Mouse (Mus musculus): ENCODE data around the gene Gbx1. TPM values are rescaled to one million over a fixed set of nuclear protein-coding genes. Genes with fewer than 3 reads are reported as not detected.
"Not testable (repeated sequence)": the region's sequence is repeated elsewhere in the genome, so short reads cannot be mapped to it uniquely, and the experiment has no call there.

Gbx1 gene
- not detected in 2 replicates for polyA plus RNA-seq (2016; fragmentation: Nextera tagmentation; extraction: Ambion mirVana)

- Histone ChIP-seq H3K4me2 (peak within 1 kb of the TSS; percentile 63), H3K36me3 (no peaks in the 10 kb centered on the region), H3K4me1 (peaks cover 11% of the 10 kb centered on the region; the same call in 1 of the 2 replicates), H3K4me3 (peak within 1 kb of the TSS; percentile 42), H3K27ac (no peak within 1 kb of the TSS), H3K9me3 (replicated peaks) (no peaks in the 10 kb centered on the region), H3K27me3 (replicated peaks) (peaks cover 98% of the 10 kb centered on the region), H3K9ac (no peak within 1 kb of the TSS)
- WGBS (ENCODE audit: insufficient replicate concordance): under 1% methylated on average over 48 of the region's 49 CpGs
- ATAC-seq: no peak
Observed at GRCm38 (mm10) chr5:24526889-24527230, at the start of gene Gbx1. Gene Gbx1 (minus strand): TSS chr5:24527202.

- H3K4me2 ChIP-seq: peak overlapping the region; percentile 89
- peak overlapping the region; percentile 77 for H3K9ac ChIP-seq
- ATAC-seq: peak; percentile 25
- H3K4me3 ChIP-seq: peak overlapping the region; percentile 75
- peaks cover 41% of the 10 kb centered on the region for H3K36me3 ChIP-seq
- no peaks in the 10 kb centered on the region for H3K9me3 ChIP-seq (replicated peaks)
- H3K27me3 ChIP-seq (replicated peaks): no peaks in the 10 kb centered on the region
- under 1% methylated on average over 32 of the region's 32 CpGs for WGBS (ENCODE audit: insufficient replicate concordance)
- peaks cover 22% of the 10 kb centered on the region for H3K4me1 ChIP-seq
- H3K27ac ChIP-seq: peak overlapping the region; percentile 83
Observed at GRCm38 (mm10) chr5:24576801-24577182, 49.8 kb upstream of the Gbx1 start.

GRCm38 (mm10) chr5:24575948-24576347 lies 48.9 kb upstream of the Gbx1 start:
- WGBS (ENCODE audit: insufficient replicate concordance): 79% methylated on average over 1 of the region's 1 CpGs
- Histone ChIP-seq H3K27me3 (replicated peaks) (no peaks in the 10 kb centered on the region), H3K4me1 (peaks cover 22% of the 10 kb centered on the region), H3K27ac (no peak overlapping the region), H3K9ac (peak overlapping the region; percentile 77), H3K36me3 (peaks cover 49% of the 10 kb centered on the region), H3K4me3 (peak overlapping the region; percentile 75), H3K9me3 (replicated peaks) (no peaks in the 10 kb centered on the region), H3K4me2 (peak overlapping the region; percentile 89)
- no peak for ATAC-seq

- Histone ChIP-seq H3K4me1 (no peaks in the 10 kb centered on the region), H3K27me3 (replicated peaks) (peaks cover 35% of the 10 kb centered on the region), H3K4me2 (no peak within 1 kb of the TSS), H3K9ac (no peak within 1 kb of the TSS), H3K4me3 (no peak within 1 kb of the TSS), H3K9me3 (replicated peaks) (no peaks in the 10 kb centered on the region), H3K27ac (no peak within 1 kb of the TSS), H3K36me3 (no peaks in the 10 kb centered on the region)
- no peak for ATAC-seq
- WGBS (ENCODE audit: insufficient replicate concordance): 58% methylated on average over 2 of the region's 2 CpGs
Observed at GRCm38 (mm10) chr5:24556709-24557108, 29.7 kb upstream of the Gbx1 start, which contains the start of gene 4931409K22Rik. Gene 4931409K22Rik (minus strand): TSS chr5:24556809.

GRCm38 (mm10) chr5:24555335-24555734 lies 28.3 kb upstream of the Gbx1 start:
- not testable (repeated sequence) for H3K9me3 ChIP-seq (replicated peaks); H3K27ac ChIP-seq; ATAC-seq; H3K36me3 ChIP-seq; H3K9ac ChIP-seq; H3K4me2 ChIP-seq; H3K4me3 ChIP-seq; H3K4me1 ChIP-seq
- peaks cover 49% of the 10 kb centered on the region for H3K27me3 ChIP-seq (replicated peaks)
- 73% methylated on average over 7 of the region's 7 CpGs for WGBS (ENCODE audit: insufficient replicate concordance)

GRCm38 (mm10) chr5:24553621-24554244 lies 26.7 kb upstream of the Gbx1 start:
- Histone ChIP-seq H3K4me2 (no peak overlapping the region), H3K4me1 (0 out of 2 replicates have a peak, but pooled peaks cover 7% of the 10 kb centered on the region), H3K9ac (no peak overlapping the region), H3K27me3 (replicated peaks) (peaks cover 65% of the 10 kb centered on the region), H3K27ac (no peak overlapping the region), H3K4me3 (no peak overlapping the region), H3K9me3 (replicated peaks) (no peaks in the 10 kb centered on the region), H3K36me3 (no peaks in the 10 kb centered on the region)
- WGBS (ENCODE audit: insufficient replicate concordance): 55% methylated on average over 5 of the region's 5 CpGs
- no peak for ATAC-seq

- no peak for ATAC-seq
- no peak overlapping the region for H3K27ac ChIP-seq
- no peak overlapping the region for H3K4me3 ChIP-seq
- H3K9me3 ChIP-seq (replicated peaks): no peaks in the 10 kb centered on the region
- H3K4me1 ChIP-seq: 0 out of 2 replicates have a peak, but pooled peaks cover 7% of the 10 kb centered on the region
- peak overlapping the region; percentile 13; the same call in 1 of the 2 replicates for H3K4me2 ChIP-seq
- H3K9ac ChIP-seq: no peak overlapping the region
- H3K36me3 ChIP-seq: no peaks in the 10 kb centered on the region
- peaks cover 83% of the 10 kb centered on the region for H3K27me3 ChIP-seq (replicated peaks)
- 26% methylated on average over 2 of the region's 2 CpGs for WGBS (ENCODE audit: insufficient replicate concordance)
Observed at GRCm38 (mm10) chr5:24551317-24551688, 24.3 kb upstream of the Gbx1 start.

- H3K4me3 ChIP-seq: no peak overlapping the region
- WGBS (ENCODE audit: insufficient replicate concordance): 27% methylated on average over 26 of the region's 26 CpGs
Observed at GRCm38 (mm10) chr5:24550598-24551316, 23.8 kb upstream of the Gbx1 start.

GRCm38 (mm10) chr5:24542643-24543042 lies 15.6 kb upstream of the Gbx1 start:
- Histone ChIP-seq H3K9me3 (replicated peaks) (no peaks in the 10 kb centered on the region), H3K27ac (no peak overlapping the region), H3K36me3 (no peaks in the 10 kb centered on the region), H3K4me2 (no peak overlapping the region), H3K27me3 (replicated peaks) (peaks cover 59% of the 10 kb centered on the region), H3K4me1 (0 out of 2 replicates have a peak, but pooled peaks cover 3% of the 10 kb centered on the region), H3K9ac (no peak overlapping the region), H3K4me3 (no peak overlapping the region)
- 56% methylated on average over 7 of the region's 7 CpGs for WGBS (ENCODE audit: insufficient replicate concordance)
- ATAC-seq: no peak

More at GRCm38 (mm10) chr5:24550598-24551316, 23.8 kb upstream of the Gbx1 start:
- peak overlapping the region; percentile 13 for H3K4me2 ChIP-seq
- no peak overlapping the region for H3K27ac ChIP-seq
- H3K9me3 ChIP-seq (replicated peaks): no peaks in the 10 kb centered on the region
- no peaks in the 10 kb centered on the region for H3K36me3 ChIP-seq
- peaks cover 88% of the 10 kb centered on the region for H3K27me3 ChIP-seq (replicated peaks)
- 0 out of 2 replicates have a peak, but pooled peaks cover 7% of the 10 kb centered on the region for H3K4me1 ChIP-seq
- no peak for ATAC-seq
- no peak overlapping the region for H3K9ac ChIP-seq

GRCm38 (mm10) chr5:24541144-24541569 lies 14.2 kb upstream of the Gbx1 start:
- H3K4me3 ChIP-seq: no peak overlapping the region
- H3K27me3 ChIP-seq (replicated peaks): peaks cover 60% of the 10 kb centered on the region
- H3K9me3 ChIP-seq (replicated peaks): no peaks in the 10 kb centered on the region
- H3K27ac ChIP-seq: no peak overlapping the region
- 20% methylated on average over 6 of the region's 6 CpGs for WGBS (ENCODE audit: insufficient replicate concordance)
- no peak overlapping the region for H3K9ac ChIP-seq
- no peak for ATAC-seq
- H3K4me1 ChIP-seq: 0 out of 2 replicates have a peak, but pooled peaks cover 3% of the 10 kb centered on the region
- 0 out of 2 replicates have a peak overlapping the region, but pooled peaks have one; percentile 28 for H3K4me2 ChIP-seq
- H3K36me3 ChIP-seq: no peaks in the 10 kb centered on the region

- Histone ChIP-seq H3K9me3 (replicated peaks) (no peaks in the 10 kb centered on the region), H3K4me1 (0 out of 2 replicates have a peak, but pooled peaks cover 3% of the 10 kb centered on the region), H3K4me3 (no peak within 1 kb of the TSS), H3K4me2 (peak within 1 kb of the TSS; percentile 28; the same call in 1 of the 2 replicates), H3K27ac (no peak within 1 kb of the TSS), H3K36me3 (no peaks in the 10 kb centered on the region), H3K27me3 (replicated peaks) (peaks cover 59% of the 10 kb centered on the region), H3K9ac (no peak within 1 kb of the TSS)
- WGBS (ENCODE audit: insufficient replicate concordance): 16% methylated on average over 14 of the region's 14 CpGs
- 0 out of 2 replicates have a peak, but pooled peaks have one; percentile 24 for ATAC-seq
Observed at GRCm38 (mm10) chr5:24540387-24541143, 13.6 kb upstream of the Gbx1 start, which contains the start of gene Asb10. Gene Asb10 (minus strand): TSS chr5:24540978.

Data from liver, embryonic 12.5 days (tissue).